Mouse (Mus musculus) hematopoietic stem cell, adult 5-6 weeks (primary cell): ENCODE measurements around the gene Pnmal2. TPM values are rescaled to one million over a fixed set of nuclear protein-coding genes. Genes with fewer than 3 reads are reported as not detected.

Experiments used
- ATAC-seq, 2 experiments: fragments of 125-278 bp in 1 of 2; replicated peaks in 1 of 2; 2 replicates each; pipeline ENCODE4 v1.8.0; 2016 to 2017; ENCODE audit warnings: inconsistent platforms in 2 of 2, mild to moderate bottlenecking in 2 of 2, moderate number of reproducible peaks in 2 of 2, low read depth in 1 of 2, moderate TSS enrichment in 1 of 2; ENCODE audit not compliant: low FRiP score in 2 of 2, poor library complexity in 2 of 2, severe bottlenecking in 2 of 2, insufficient read depth in 1 of 2, low TSS enrichment in 1 of 2
- total RNA-seq: library from RNA; stranded (forward); fragments of 172-1452, 232-1000 nt; gene quantifications from 2 replicates; pipeline ENCODE4 v1.2.3, GENCODE M21; 2017

Gene Pnmal2
- total RNA-seq, 1 experiment from 2014 or later, result not detected

DNA sequence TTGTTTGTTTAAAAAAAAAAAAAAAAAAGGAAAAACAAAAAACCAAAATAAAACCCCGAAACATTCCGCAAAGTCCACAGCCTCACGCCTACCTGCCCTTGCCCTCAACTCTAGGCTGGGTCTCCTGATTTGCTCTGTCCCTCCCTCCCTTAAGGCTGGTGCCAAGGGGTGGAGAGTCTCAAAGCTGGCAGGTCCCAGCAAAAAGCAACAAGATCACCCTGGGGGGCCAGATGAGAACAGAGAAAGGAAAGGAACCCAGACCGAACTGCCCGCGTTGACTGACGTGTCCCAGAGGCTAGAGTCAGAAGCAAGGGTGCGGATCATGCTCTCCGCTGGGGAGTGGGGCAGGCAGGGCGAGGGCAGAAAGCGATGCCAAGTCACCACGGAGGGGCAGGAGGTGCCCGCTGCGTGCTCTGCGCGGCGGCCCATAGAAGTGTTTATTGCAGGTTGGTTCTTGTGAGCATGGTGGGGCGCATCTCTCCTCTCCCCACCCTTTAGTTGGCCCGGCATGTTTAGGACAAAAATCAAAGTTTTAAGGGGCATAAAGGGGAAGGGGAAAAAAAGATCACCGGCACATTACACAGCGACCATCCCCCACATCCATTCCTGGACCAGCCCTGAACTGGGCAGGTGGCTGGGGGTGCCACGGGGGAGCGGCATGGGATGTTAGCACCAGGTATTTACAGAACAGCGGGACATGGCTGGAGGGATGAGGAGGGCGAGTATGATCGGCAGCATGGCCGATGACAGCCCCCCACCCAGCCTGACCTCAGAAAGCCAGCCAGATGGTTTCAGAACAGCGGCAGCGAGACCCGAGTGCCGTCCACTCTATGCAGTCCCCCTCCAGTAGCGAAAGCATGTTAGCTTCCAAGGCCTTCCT is 28.8 kb upstream of the Pnmal2 start:
- ATAC-seq, result no peak

DNA sequence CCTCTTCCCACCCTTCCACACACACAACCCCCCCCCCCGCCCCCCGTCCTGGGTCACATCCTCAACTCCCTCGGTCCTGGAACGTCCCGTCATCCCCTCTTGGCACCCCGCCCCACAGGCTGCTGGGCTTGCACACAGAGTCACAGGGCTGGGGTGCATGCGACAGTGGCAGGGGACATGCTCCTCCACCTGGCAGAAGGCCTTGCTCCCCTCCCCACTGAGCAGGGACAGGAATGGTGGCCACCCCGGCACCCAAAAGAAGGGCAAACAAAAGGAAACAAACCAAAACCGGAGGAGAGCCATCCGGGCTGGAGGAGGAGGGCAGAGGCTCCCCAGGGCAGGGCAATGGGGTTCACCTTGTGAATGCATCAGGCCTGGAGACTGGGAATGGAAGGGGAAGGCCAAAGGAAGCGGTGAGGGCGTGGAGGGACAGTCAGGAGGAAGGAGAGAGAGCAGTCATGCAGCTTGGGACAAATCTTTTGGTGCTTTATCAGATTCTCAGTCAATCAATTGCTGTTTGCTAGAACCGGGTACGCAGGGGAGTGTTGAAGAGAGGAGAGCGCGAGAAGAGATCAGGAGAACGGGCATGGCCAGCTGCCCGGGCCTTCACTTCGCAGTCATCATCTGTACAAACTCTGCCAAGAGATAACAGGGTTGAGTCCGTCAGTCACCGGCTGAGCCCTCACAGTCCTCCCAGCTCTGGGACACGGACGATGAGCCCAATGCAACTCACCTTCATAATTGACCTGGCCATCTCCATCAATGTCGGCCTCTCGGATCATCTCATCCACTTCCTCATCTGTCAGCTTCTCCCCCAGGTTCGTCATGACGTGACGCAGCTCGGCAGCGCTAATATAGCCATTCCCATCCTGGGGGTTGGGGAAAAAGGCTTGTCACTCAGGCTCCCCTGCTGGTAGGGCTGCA is 27.9 kb upstream of the Pnmal2 start:
- no peak for ATAC-seq

DNA sequence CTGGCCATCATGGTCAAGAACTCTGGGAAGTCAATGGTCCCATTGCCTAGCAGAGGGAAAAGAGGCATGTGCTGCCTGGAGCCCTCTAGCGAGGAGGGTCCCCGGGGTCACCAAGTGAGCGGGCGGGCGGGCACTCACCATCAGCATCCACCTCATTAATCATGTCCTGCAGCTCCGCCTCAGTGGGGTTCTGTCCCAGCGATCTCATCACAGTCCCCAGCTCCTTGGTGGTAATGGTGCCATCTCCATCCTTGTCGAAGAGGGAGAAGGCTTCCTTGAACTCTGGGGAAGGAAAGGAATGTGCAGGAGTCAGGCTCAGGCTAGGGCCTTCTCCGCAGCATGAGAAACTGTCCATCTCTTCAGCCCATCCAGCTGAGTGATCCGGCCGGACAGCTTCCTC is 27.0 kb upstream of the Pnmal2 start:
- ATAC-seq, result no peak

DNA sequence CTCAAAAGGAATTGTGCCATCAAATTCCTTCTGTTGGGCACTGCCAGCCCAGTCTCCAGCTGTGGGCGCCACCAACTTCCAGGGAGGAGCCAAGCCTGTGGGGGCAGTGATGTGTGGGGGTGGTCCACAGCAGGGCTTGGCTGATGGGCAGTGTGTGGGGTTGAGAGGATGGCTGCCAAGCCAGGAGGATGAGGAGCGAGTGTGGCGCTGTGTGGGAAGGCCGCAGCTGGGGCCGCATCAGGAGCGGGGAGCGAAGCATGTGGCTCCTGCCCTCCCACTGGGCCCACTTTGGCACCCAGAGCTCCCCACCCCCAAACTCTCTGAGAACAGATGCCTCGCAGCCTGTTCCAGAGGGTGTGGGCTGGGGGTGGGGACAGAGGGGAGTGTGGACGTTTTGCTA is 26.5 kb upstream of the Pnmal2 start:
- no peak for ATAC-seq

DNA sequence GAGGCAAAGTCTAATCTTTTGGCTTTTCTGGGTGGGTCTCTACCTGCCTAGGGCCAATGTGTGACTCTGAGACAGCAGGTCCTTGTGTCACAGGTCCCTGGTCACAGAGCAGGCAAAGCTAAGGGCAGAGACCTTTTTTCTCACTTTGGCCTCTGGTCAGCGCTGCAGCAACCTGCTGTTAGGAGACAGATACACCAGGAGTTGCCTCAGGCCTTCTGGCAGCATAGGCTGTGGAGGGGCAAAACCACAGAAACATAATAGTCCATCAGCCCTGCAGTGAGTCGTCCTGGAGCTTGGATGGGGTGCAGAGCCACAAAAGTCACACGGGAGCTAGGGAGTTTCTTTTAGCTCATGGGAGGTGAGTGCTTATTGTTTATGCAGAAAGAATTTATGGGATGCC is 25.8 kb upstream of the Pnmal2 start:
- ATAC-seq, result no peak

DNA sequence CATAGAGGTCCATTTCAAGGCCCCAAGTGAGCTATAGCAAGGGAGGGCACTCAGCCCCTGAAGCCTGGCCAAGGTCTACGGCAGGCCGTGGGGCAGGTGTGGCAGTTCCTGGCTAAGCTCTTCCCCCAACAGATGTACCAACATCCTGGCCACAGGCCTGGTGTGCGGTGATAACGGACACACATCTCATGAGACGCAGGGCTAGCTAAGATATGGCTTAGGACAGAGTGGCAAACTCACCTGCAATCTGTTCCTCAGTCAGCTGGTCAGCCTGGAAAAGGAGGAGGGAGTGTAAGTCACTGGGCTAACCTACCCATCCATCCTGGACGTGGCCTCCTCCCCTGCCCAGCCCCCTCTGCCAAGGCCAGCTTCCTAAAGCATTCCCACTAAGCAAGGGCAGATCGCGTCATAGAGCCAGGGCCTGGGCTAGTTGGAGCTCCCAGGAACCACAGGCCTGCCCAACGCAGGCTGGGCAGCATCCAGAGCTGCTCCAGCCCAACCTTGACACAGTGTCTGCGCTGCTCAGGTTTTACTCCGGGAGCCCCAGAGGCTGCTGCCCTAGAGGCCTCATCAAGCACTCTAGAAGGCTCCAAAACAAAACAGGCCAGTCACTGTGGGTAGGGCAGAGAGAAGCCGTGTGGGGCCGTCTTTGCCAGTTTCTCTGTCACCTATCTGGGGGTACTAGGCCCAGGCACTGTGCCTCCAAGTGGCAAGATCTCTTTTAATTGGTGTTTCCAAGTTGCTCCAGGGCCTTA is 24.9 kb upstream of the Pnmal2 start:
- ATAC-seq, result no peak

DNA sequence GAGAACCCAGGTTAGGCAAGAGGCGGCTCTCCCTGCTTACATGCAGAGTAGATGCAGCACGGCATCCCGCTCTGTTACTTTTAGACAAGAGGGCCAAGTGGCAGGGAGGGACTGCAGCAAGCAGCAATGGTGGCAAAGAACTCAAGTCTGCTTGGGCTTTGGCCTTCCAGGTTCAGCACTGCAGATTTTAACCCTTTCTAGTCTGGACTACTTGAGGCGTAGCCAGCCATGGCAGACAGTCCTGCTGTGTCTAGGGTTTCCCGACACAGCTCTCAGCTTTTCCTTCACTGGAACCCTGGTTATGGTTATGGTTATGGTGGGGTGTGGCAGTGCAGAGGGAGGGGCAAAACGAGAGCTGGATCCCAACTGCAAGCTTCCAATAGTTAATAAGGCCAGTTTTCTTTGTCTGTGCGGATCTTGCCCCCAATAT is 24.3 kb upstream of the Pnmal2 start:
- ATAC-seq, result no peak

DNA sequence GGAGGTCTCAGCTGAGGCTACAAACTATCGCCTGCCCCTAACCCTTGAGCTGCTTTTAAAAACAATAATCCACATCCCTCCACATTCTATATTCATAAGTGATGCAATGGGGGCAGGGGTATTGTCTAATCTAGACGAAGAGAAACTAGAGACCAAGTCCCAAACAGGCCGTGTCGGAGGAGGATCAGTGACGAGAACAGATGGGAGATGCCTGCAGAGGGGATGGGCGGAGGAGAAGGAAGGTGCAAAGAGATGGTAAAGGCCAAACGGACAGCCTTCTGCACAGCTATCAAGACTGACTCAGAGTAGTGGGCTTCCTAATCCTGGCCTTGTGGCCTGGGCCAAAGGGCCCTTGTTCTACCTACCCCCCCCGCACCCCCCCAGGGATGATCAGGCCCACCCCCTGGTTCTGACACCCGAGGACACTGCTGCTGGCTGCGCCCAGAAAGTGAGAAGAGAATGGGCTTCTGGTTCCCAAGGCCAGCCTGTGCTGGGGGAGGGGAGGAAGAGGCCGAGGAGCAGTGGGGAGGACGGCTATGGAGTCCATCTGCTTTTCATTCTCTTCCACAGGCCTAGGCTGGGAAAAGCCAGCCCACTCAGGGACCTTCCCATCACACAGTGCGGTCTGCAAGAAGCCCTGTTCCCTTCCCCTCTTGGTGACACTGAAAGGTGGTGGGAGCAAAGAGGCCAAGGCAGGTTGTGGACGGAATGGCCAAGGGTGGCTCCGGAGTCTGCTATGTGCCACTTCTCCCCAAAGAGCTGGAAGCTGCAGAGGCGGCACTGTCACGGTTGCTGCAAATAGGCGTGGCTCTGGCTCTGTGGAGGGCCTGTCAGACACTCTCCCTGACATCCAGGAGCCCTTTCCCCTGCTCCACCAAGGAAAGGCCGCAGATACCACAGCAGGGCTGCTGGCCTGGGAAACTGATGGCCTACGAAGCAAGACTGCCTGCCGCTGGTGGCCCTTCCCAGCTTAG is 23.4 kb upstream of the Pnmal2 start:
- ATAC-seq, result no peak

DNA sequence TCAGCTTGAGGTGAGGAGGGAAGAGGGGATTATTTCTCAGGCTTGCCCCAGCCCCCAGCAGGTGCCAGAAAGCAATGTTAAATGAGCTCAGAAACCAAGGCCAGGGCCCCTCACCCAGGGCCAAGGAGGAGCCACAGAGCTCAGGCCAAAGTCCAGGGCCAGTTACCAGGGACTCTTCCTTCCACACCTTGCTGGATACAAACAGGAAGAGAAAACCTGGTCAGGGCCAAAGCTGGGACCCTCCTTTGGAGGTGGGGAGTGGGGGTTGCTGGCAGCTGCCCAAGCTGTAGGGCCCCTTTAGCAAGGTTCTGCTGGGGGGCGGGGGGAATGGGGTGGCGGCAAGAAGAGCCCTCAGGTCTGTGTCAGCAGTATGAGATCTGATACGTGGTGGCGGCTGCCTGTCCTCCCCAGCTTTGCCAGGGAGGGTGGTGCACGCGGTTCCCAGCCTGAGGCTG is 22.6 kb upstream of the Pnmal2 start:
- ATAC-seq, result no peak

DNA sequence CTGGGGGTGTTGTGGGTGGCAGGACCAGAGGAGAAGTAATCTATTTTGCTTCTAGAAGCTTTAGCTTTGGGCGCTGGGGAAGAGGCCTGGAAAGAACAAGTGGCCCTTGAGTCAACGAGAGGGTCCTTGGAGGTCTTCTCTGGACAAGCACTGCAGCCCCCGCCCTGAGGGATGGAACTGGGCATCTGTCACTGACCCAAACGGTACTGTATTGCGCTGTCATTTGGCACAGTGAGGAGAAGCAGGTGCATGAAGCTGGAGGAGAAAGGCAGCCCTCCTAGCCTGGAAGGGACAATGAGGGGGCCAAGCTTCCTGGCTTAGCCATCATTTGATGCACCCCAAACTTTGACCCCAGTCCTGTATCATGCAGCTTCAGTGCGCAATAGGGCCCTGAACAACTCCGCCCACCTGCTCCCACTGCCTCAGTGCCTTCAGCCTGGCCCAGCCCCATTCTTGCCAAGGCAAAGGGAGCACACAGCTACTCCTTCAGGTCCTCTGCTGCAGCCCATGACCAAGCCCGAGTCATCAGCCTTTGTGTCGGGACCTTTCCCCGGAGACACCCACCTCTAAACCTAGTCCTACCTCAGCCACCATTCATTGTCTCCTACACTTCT is 22.0 kb upstream of the Pnmal2 start:
- no peak for ATAC-seq

DNA sequence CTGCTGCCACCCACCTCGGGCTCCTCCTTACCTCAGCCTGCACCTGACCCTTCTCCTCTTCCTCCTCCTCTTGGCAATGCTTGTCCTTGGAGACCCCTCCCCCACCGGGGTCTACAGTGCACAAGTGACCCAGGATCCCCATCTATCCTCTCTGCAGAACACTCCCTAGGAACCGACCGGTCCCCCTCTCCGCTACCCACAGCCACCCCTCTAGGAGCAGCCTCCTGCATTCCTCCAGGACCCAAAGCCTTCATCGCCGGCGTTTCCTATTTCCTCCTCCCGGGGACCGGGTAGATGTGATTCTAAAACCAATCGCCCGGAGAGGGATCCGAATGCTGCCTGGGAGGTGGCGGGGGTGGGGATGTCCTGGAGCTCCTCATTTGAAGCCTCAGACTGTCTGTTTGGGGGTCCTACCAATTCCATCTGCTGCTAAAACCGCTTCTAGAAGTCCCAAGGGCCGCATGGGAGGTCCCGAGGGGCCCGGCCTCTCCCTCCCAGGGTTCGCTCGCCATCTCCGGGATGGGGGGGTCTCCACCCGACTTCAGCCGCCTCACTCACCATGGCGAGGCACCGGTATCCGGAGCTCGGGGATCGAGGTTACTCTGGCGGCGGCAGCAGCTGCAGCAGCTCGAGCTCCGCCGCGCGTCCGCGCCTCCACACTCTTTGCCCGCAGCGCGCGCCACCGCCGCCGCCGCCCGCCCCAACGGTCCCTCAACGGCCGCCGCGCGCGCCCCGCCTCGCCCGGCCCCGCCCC is 21.0 kb upstream of the Pnmal2 start:
- no peak; a peak in 1 of 4 replicates for ATAC-seq

DNA sequence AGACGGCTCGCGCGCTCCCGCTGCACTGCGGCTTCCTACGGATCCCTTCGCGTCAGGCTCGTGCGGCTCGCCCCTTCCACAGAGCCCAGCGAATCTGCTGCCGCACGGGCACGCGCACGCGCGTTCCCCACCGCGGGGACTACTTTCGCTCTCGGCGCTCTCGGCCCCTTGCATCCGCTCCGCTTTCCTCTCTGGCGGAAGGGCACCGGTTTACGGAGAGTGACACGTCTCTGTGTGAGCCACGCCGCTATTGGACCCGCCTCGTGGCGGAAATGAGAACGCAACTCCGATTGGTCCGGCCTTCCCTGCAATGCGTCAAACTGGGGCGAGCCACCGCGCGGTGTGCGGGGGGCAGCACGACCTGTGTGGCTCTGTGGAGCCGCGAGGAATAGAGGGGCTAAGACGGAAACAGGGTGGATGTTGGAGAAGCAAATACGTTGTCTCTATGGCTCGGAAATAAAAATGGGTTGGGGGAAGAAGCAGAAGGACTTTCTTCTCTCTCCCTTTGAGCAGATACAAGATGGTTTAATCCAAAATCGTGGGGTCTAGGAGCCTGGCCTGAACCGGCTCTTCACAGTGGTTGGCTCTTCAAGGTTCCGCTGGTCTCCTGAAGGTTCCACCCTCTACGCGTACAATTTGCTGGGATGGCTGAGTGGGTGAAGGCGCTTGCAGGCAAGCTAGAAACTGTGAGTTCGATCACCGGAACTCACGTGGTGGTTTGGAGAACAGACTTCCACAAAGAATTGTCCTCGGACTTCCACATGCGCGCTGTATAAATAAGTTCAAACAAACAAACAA is 20.2 kb upstream of the Pnmal2 start, which contains the start of gene Calm3:
Gene Calm3 (minus strand): TSS at position 78 of the 798 bp plus-strand sequence.
- ATAC-seq, result peak; percentile 86 to 92

DNA sequence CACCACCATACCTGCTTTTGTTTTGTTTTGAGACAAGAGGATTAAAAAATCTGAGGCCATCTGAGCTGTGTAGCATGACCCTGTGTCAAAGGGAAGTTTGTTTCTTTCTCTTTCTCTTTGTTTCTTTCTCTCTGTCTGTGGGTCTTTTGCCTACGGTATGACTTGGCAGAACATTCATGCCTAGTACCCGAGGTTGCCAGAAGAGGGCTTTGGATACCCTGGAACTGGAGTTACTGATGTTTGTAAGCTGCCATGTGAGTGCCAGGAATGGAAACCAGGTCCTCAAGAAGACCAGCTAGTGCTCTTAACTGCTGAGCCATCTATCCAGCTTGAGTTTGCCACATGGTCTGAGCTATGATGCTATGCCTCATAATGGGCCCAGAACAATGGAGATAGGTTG is 16.1 kb upstream of the Pnmal2 start:
- no peak for ATAC-seq

DNA sequence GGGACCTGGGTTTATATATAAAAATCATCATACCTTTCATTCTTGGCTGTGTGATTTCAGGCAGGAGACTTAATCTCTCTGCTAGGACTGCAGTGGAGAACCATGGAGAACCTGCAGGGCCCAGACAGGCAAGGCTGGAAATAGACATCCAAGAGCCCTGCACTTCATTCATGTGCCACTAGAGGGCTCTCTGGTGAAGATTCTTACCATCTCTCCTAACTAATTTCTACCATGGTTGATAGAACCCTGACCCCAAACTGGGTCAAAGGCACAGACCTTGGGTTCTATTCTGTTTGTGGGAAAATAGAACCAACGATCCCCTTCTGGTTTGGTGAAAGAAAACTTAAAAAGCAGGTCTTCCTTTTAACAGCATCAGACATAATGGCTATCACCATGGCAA is 13.6 kb upstream of the Pnmal2 start:
- ATAC-seq, result peak; percentile 63 to 74; a peak in 3 of 4 replicates
